Mouse (Mus musculus): Measurements from ENCODE around the gene Srp68.

DNA sequence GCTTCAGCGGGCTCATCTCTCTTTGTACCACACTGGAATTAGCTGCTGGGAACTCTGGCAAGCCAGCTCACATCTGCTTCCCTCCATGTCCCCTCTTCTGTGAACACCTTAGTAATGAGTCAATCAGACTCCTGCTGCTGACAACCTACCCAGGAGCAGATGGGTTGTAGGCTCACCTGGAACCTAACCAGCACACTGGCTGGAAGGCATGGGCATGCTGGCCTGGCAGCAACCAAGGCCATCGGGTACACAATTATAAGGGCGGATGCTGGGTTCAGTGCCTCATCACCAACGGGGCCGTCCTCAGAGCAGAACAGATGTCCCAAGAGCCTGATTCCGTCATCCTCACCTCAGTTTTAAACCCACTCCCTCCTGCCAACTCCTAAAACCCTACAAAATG, 24.6 kb upstream of the Srp68 start:
- TF ChIP-seq POLR2A (IDR thresholded peaks at IDR 0.05; ENCODE audit: insufficient read length, low read depth) (no peak), REST (IDR thresholded peaks at IDR 0.05; ENCODE audit: insufficient read depth, insufficient read length) (no peak), USF1 (IDR thresholded peaks at IDR 0.05; ENCODE audit: low read depth) (no peak), MYOG (IDR thresholded peaks at IDR 0.05; ENCODE audit: control insufficient read depth in 1 of 3, insufficient read depth in 1 of 3, insufficient read length in 2 of 3, low read depth in 2 of 3) (no peak), E2F4 (IDR thresholded peaks at IDR 0.05; ENCODE audit: insufficient read depth) (no peak), TCF12 (IDR thresholded peaks at IDR 0.05; ENCODE audit: insufficient read depth, poor library complexity, severe bottlenecking) (no peak), CEBPB (IDR thresholded peaks at IDR 0.05; ENCODE audit: insufficient read depth, poor library complexity, severe bottlenecking) (no peak), SRF (IDR thresholded peaks at IDR 0.05; ENCODE audit: control insufficient read depth, insufficient read length, low read depth) (no peak), MYOD1 (IDR thresholded peaks at IDR 0.05; ENCODE audit: control insufficient read depth in 1 of 3, insufficient read length in 2 of 3, low read depth in 2 of 3) (no peak), POLR2AphosphoS2 (IDR thresholded peaks at IDR 0.05; ENCODE audit: insufficient read length, low read depth) (no peak), MAX (IDR thresholded peaks at IDR 0.05; ENCODE audit: low read depth) (no peak), TCF3 (IDR thresholded peaks at IDR 0.05; ENCODE audit: insufficient read length, low read depth) (no peak)
